ENCODE assay signal across 8 mouse cellular contexts in genomic region chr7:73541412-73542130, GRCm38 (mm10). TPM values are rescaled to one million over a fixed set of nuclear protein-coding genes. Genes with fewer than 3 reads are reported as not detected.
DNase-seq lines count a peak whose midpoint lies in the region; ATAC-seq and TF ChIP-seq lines count a peak whose summit lies in the region.

Gene Chd2 (minus strand): TSS chr7:73541830.

- peak within 1 kb of the TSS; percentile 99 for H3K27ac ChIP-seq in hindbrain, embryonic 12.5 days
- H3K27ac ChIP-seq in left cerebral cortex, adult 2 months = peak within 1 kb of the TSS; percentile 96
- H3K27ac ChIP-seq in macrophage = peak within 1 kb of the TSS; percentile 91

- H3K9ac ChIP-seq in hindbrain, embryonic 12.5 days = peak within 1 kb of the TSS; percentile 87

- 0 out of 2 replicates have a peak, but pooled peaks have one; percentile 41 for ATAC-seq in hindbrain, embryonic 12.5 days (ENCODE audit: low FRiP score)

- under 1% methylated on average over 15 of the region's 15 CpGs for WGBS in hindbrain, embryonic 12.5 days
- 2% methylated on average over 12 of the region's 15 CpGs for WGBS in macrophage (ENCODE audit: missing documents)

- intact Hi-C loops in left cerebral cortex, adult 2 months (cut with DNase I) = no loop called here

- TF ChIP-seq CTCF in left cerebral cortex, adult 2 months (IDR thresholded peaks at IDR 0.05) = no peak

- peak; percentile 47 to 75 for DNase-seq in layer of hippocampus, adult 18-20 months (ENCODE audit: low spot score in 2 of 2)
- no peak for DNase-seq in layer of hippocampus, adult 9-11 months
- peak; percentile 69 to 78 for DNase-seq in cerebellum, postnatal 10 days
- DNase-seq in frontal cortex, postnatal 25 days (ENCODE audit: low spot score in 2 of 2) = peak; percentile 49 to 54
- DNase-seq in left cerebral cortex, adult 2 months (ENCODE audit: extremely low spot score in 1 of 2, low spot score in 2 of 2) = peak; percentile 53 to 55
- peak; percentile 63 to 74 for DNase-seq in right cerebral cortex, postnatal 10 days (ENCODE audit: low spot score in 2 of 2)

- H3K4me1 ChIP-seq in hindbrain, embryonic 12.5 days = peaks cover 10% of the 10 kb centered on the region

- no peaks in the 10 kb centered on the region for H3K9me3 ChIP-seq in hindbrain, embryonic 12.5 days (replicated peaks)

- peaks cover 5% of the 10 kb centered on the region; the same call in 1 of the 2 replicates for H3K36me3 ChIP-seq in hindbrain, embryonic 12.5 days
- H3K36me3 ChIP-seq in macrophage (ENCODE audit: inconsistent target) = peaks cover 11% of the 10 kb centered on the region; the same call in 1 of the 2 replicates

- H3K79me2 ChIP-seq in macrophage (ENCODE audit: inconsistent target) = peaks cover 97% of the 10 kb centered on the region

- H3K27me3 ChIP-seq in hindbrain, embryonic 12.5 days = no peaks in the 10 kb centered on the region

- H3K4me2 ChIP-seq in hindbrain, embryonic 12.5 days (replicated peaks) = peak within 1 kb of the TSS; percentile 53

- peak within 1 kb of the TSS; percentile 64 for H3K4me3 ChIP-seq in hindbrain, embryonic 12.5 days
- H3K4me3 ChIP-seq in left cerebral cortex, adult 2 months = peak within 1 kb of the TSS; percentile 77
- peak within 1 kb of the TSS; percentile 60 for H3K4me3 ChIP-seq in macrophage (ENCODE audit: inconsistent target)

RNA-seq across cellular contexts. Expression of gene Chd2, which starts in this region (rescaled TPM):
- 10 to 100 TPM; 50.7 to 55.7 TPM for total RNA-seq in layer of hippocampus, adult 18-20 months (2021)
- 63.6 and 67.9 TPM in 2 replicates for polyA plus RNA-seq in hindbrain, embryonic 12.5 days (2016; fragmentation: Nextera tagmentation; extraction: Ambion mirVana)
- 10 to 100 TPM; 57.4 to 60.3 TPM for total RNA-seq in left cerebral cortex, adult 2 months (2021)
- total RNA-seq in macrophage (2018; cell fraction: chromatin; rRNA removed) = 100 to 1,000 TPM; 403 to 732 (median 510) TPM
- 10 to 100 TPM; 21.1 to 41.7 (median 26.6) TPM for total RNA-seq in macrophage (2018; cell fraction: cytosol; rRNA removed)
- total RNA-seq in macrophage (2018; cell fraction: nucleus; rRNA removed) = 100 to 1,000 TPM; 110 to 331 (median 224) TPM
- polyA plus RNA-seq in macrophage (2018) = 11.4 to 34.5 TPM (median 15.8 TPM) in 3 replicates
